Mouse (Mus musculus) limb, embryonic 14.5 days (tissue): ENCODE results near the gene Nr4a1. TPM values are rescaled to one million over a fixed set of nuclear protein-coding genes. Genes with fewer than 3 reads are reported as not detected.

ENCODE experiments used
- ATAC-seq: fragments of 200-750 bp; cut with Nextera tagmentation; 2 replicates; pipeline ENCODE4 v1.8.0; 2017; ENCODE audit warnings: low read depth, moderate number of reproducible peaks, moderate TSS enrichment; ENCODE audit not compliant: low FRiP score
- DNase-seq: peaks from one replicate; pipeline ENCODE4 v3.0.0-alpha.2; 2015; ENCODE audit warnings: low spot score
- H3K27ac ChIP-seq: fragments of 300-500 bp; sonication (generic); replicated peaks from 2 replicates; pipeline ENCODE4 v1.5.1; 2014; ENCODE audit warnings: low read depth, mild to moderate bottlenecking, low read length, moderate library complexity, mixed read lengths
- H3K27me3 ChIP-seq: fragments of 300-500 bp; sonication (generic); 2 replicates; pipeline ENCODE4 v1.6.1; 2014; ENCODE audit warnings: low read length, mixed read lengths; ENCODE audit not compliant: control insufficient read depth, insufficient read depth
- H3K36me3 ChIP-seq: fragments of 300-500 bp; sonication (generic); 2 replicates; pipeline ENCODE4 v1.6.1; 2014; ENCODE audit warnings: mild to moderate bottlenecking, low read length, moderate library complexity, mixed read lengths; ENCODE audit not compliant: control insufficient read depth, insufficient read depth
- H3K4me1 ChIP-seq: fragments of 300-500 bp; sonication (generic); 2 replicates; pipeline ENCODE4 v1.6.1; 2014; ENCODE audit warnings: antibody characterized with exemption, low read length, mixed read lengths; ENCODE audit not compliant: control insufficient read depth, insufficient read depth
- H3K4me2 ChIP-seq: fragments of 300-500 bp; sonication (generic); replicated peaks from 2 replicates; pipeline ENCODE4 v1.6.1; 2014; ENCODE audit warnings: low read depth, mild to moderate bottlenecking, low read length, moderate library complexity; ENCODE audit not compliant: severe bottlenecking
- H3K4me3 ChIP-seq: fragments of 300-500 bp; sonication (generic); replicated peaks from 2 replicates; pipeline ENCODE4 v1.5.1; 2014; ENCODE audit warnings: low read length
- H3K9ac ChIP-seq: fragments of 300-500 bp; sonication (generic); 2 replicates; pipeline ENCODE4 v1.6.1; 2014; ENCODE audit warnings: mild to moderate bottlenecking, low read depth, low read length, moderate library complexity; ENCODE audit not compliant: severe bottlenecking
- H3K9me3 ChIP-seq: fragments of 300-500 bp; sonication (generic); 2 replicates; pipeline ENCODE4 v1.6.1; 2016; ENCODE audit warnings: low read length; ENCODE audit not compliant: control insufficient read depth
- POLR2A ChIP-seq: fragments of 200-500 bp; IDR thresholded peaks from 2 replicates; pipeline ENCODE4 v1.8.0; 2012; ENCODE audit warnings: inconsistent platforms, mild to moderate bottlenecking, moderate library complexity, borderline replicate concordance; ENCODE audit not compliant: insufficient read depth, insufficient read length; ENCODE audit errors: extremely low read depth
- WGBS: fragments of 180-500 bp; shearing (Covaris S2); extraction: QIAGEN DNeasy Blood & Tissue Kit; methylation state at CpG from one replicate; pipeline ENCODE4 v1.1.7; 2014; 5-methylcytosine and 5-hydroxymethylcytosine counted together
- polyA plus RNA-seq, 2 experiments: library from polyadenylated mRNA; depleted of rRNA in 1 of 2; stranded (reverse) in 1 of 2; unstranded in 1 of 2; fragments of >200 nt; fragmentation: Nextera tagmentation in 1 of 2; extraction: Ambion mirVana in 1 of 2; gene quantifications; 2 replicates each; pipeline versions ENCODE4 v1.2.1 to v1.2.3; 2012 to 2014

The Nr4a1 gene
- polyA plus RNA-seq, 2 experiments = 10.5 to 19.6 TPM

DNA sequence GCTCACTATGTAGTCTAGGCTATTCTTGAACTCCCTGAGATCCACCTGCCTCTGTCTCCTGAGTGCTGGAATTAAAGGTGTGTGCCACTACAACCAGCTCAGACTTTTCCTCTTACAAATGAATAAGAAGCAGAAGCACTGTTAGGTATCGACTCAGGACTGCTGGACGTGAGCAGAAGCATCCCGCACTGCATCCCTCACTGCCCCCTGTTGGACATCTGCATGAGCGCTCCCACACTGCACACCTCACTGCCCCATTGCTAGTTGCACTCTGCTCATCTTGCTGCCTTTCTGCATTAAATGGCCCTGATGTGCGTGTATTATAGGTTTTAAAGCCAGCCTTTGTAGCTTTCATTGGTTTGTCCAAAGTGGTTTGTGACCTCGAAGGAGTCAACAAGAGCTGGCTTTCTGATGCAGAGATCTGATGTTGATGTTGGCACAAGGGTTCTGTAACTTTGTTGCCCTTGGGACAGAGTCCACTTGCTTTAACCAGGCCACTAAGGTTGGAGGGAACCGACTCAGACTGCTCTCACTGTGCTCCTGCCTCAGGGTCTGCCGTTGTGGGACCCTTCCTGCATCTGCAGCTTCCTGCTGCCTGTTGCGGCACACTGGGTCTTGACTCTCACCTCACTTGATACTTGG, 32.2 kb downstream of the Nr4a1 start:
- Histone ChIP-seq H3K9ac (no peak overlapping the region), H3K4me3 (no peak overlapping the region), H3K4me1 (peaks cover 10% of the 10 kb centered on the region; the same call in 1 of the 2 replicates), H3K9me3 (no peaks in the 10 kb centered on the region), H3K4me2 (no peak overlapping the region), H3K27ac (no peak overlapping the region), H3K27me3 (no peaks in the 10 kb centered on the region), H3K36me3 (peaks cover 49% of the 10 kb centered on the region)
- DNase-seq (no peak), ATAC-seq (no peak)
- 68% methylated on average over 9 of the region's 9 CpGs for WGBS
- TF ChIP-seq POLR2A = no peak

DNA sequence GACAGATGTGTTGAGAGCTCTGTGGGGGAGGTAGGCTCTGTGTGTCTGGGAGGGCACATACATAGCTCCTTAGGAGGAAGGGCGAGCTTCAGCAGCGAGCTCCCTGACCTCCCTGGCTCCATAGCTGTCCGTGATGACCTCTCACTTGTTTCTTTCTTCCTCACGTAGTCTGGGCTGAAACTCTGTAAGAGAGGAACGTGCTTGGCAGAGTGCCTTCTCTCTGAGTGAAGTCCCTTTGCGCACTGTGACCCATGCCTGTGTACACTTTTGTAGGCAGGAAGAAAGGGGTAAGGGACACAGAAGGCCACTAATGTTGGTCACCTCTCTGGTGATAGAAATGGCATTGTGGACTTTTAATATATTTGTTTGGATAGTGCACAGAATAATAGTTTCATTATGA, 33.3 kb downstream of the Nr4a1 start:
- H3K9ac ChIP-seq = no peak overlapping the region
- no peak overlapping the region for H3K27ac ChIP-seq
- H3K9me3 ChIP-seq = no peaks in the 10 kb centered on the region
- no peak for TF ChIP-seq POLR2A
- H3K27me3 ChIP-seq = no peaks in the 10 kb centered on the region
- 97% methylated on average over 6 of the region's 6 CpGs for WGBS
- peaks cover 54% of the 10 kb centered on the region for H3K36me3 ChIP-seq
- ATAC-seq = no peak
- DNase-seq = no peak
- H3K4me2 ChIP-seq = no peak overlapping the region
- no peak overlapping the region for H3K4me3 ChIP-seq
- H3K4me1 ChIP-seq = peaks cover 10% of the 10 kb centered on the region; the same call in 1 of the 2 replicates

DNA sequence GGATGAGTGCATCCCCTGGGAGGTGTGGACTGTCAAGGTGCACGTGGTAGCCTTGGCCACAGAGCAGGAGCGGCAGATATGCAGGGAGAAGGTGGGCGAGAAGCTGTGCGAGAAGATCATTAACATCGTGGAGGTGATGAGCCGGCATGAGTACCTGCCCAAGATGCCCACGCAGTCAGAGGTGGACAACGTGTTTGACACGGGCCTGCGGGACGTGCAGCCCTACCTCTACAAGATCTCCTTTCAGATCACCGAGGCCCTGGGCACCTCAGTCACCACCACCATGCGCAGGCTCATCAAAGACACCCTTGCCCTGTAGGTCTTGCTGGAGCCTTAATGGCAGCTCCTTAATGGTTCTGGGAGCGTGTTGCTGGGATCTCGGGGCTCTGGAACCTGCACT, 36.3 kb downstream of the Nr4a1 start:
- H3K9ac ChIP-seq = no peak overlapping the region
- H3K36me3 ChIP-seq = peaks cover 56% of the 10 kb centered on the region
- no peak overlapping the region for H3K4me3 ChIP-seq
- DNase-seq (no peak), ATAC-seq (no peak)
- H3K4me2 ChIP-seq = no peak overlapping the region
- H3K27me3 ChIP-seq = no peaks in the 10 kb centered on the region
- peaks cover 8% of the 10 kb centered on the region; the same call in 1 of the 2 replicates for H3K4me1 ChIP-seq
- 96% methylated on average over 15 of the region's 15 CpGs for WGBS
- no peak for TF ChIP-seq POLR2A
- H3K27ac ChIP-seq = no peak overlapping the region
- H3K9me3 ChIP-seq = no peaks in the 10 kb centered on the region

DNA sequence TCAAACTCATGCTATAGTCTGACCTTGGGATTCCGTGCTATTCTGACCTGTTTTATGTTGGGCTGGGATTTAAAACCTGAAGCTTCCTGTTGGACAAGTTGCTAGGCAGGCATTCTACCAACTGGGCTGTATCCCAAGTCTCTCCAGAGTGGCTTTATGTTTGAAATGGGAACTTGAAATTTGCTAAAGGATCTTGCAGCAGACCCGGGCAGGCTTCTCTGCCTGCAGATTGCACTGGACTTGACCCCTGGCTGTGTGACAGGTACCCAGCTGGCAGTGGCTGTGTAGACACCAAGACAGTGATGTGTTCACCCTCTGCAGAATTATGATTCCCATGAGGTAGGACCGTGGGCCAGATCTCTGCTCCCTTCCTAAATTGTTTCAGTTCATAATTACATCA, 37.9 kb downstream of the Nr4a1 start:
- WGBS = 80% methylated on average over 3 of the region's 3 CpGs
- ATAC-seq = no peak
- H3K9me3 ChIP-seq = no peaks in the 10 kb centered on the region
- no peak overlapping the region for H3K27ac ChIP-seq
- no peak for TF ChIP-seq POLR2A
- H3K4me3 ChIP-seq = no peak overlapping the region
- DNase-seq = no peak
- no peak overlapping the region for H3K4me2 ChIP-seq
- H3K9ac ChIP-seq = no peak overlapping the region
- H3K36me3 ChIP-seq = peaks cover 48% of the 10 kb centered on the region
- H3K4me1 ChIP-seq = peaks cover 7% of the 10 kb centered on the region; the same call in 1 of the 2 replicates
- no peaks in the 10 kb centered on the region for H3K27me3 ChIP-seq

DNA sequence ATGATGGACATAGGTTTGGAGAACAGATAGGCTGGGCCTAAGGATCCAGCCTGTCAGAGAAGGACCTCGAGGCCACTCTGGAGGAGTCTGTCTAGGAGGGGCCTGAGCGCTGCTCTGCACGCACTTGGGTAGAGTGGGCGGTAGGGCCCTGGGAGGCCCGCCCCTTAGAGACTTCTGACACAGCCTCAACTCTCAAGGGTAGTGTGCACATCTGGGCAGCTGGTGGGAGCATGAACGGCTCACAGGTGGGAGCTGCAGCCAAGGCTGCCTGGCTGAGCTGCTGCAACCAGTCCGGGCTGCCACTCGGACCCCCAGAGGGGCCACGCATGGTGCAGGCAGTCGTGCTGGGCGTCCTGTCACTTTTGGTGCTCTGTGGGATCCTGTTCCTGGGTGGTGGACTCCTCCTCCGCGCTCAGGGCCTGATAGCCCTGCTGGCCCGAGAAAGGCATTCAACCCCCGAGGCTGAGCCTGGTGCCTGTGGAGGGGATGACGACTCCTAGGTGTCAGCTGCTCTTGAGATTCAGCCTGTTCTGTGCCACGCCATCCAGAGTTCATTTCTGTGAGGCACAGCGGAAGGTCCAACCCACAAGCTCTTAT, 39.1 kb downstream of the Nr4a1 start, which contains the start of gene 6030408B16Rik:
TSS of gene 6030408B16Rik (plus strand) at position 188 of the 597 bp plus-strand sequence.
- 42% methylated on average over 16 of the region's 18 CpGs for WGBS
- Histone ChIP-seq H3K36me3 (peaks cover 37% of the 10 kb centered on the region), H3K27me3 (no peaks in the 10 kb centered on the region), H3K4me1 (peaks cover 7% of the 10 kb centered on the region; the same call in 1 of the 2 replicates), H3K9ac (no peak within 1 kb of the TSS), H3K27ac (peak within 1 kb of the TSS; percentile 8; the same call in 1 of the 2 replicates), H3K4me3 (no peak within 1 kb of the TSS), H3K4me2 (no peak within 1 kb of the TSS), H3K9me3 (no peaks in the 10 kb centered on the region)
- no peak for ATAC-seq
- DNase-seq = no peak
- TF ChIP-seq POLR2A = no peak
